Mouse (Mus musculus) cerebellum, adult 9-11 months (tissue): Measurements from ENCODE around the gene Tmem259.
A peak's percentile ranks its signal among the peaks of the same experiment; 100 is the strongest.

Experiments used
- DNase-seq: peaks from one replicate; pipeline ENCODE4 v3.0.0; 2022

The Tmem259 gene

GRCm38 (mm10) chr10:80015583-80015982 lies 31.5 kb upstream of the Tmem259 start:
- no peak for DNase-seq

DNA sequence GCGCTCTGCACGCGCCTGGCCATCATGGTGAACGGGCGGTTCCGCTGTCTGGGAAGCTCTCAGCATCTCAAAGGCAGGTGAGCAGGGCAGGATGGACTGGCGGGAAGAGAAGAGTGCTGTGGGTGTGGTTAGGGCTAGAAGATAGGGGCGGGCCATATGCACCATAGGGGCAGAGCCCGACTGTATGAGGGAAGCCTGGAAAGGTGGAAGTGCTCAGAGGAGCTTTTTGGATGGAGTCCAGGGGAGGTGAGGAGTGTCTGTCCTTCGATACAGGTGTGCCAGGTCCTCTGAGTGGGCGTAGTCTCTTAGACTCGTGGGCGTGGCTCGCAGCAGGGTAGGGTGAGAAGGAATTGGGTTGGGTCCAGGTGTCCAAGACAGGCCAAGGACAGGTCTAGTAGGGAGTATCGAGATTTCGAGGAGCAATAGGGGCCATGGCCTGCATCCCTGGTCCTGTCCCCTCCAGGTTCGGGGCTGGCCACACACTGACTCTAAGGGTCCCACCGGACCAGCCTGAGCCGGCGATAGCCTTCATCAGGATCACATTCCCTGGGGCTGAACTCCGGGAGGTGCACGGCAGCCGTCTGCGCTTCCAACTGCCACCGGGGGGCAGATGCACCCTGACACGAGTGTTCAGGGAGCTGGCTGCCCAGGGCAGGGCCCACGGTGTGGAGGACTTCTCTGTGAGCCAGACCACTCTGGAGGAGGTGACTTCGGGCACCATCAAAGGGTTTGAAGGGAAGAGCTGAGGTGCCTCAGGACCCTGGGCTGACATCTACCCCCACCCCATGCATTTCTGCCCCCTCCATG lies 30.6 kb upstream of the Tmem259 start:
- no peak for DNase-seq

- DNase-seq = no peak
Observed at GRCm38 (mm10) chr10:80013609-80014008, 29.5 kb upstream of the Tmem259 start.

DNA sequence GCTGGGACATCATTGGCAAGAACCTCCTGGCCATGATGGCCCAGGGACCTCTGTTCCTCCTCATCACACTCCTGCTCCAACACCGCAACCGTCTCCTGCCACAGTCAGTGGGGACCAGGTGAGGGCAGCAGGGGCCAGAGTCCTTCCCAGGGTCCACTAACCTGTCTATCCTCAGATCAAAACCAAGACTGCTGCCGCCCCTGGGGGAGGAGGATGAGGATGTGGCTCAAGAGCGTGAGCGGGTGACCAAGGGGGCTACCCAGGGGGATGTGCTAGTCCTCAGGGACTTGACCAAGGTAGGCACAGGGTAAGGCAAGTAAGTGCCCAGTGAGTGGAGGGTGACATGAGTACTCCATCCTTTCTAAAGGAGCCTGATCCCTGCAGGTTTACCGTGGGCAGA lies 27.6 kb upstream of the Tmem259 start:
- DNase-seq = no peak

GRCm38 (mm10) chr10:80004233-80004705 lies 20.1 kb upstream of the Tmem259 start:
- no peak for DNase-seq

GRCm38 (mm10) chr10:80003374-80004232 lies 19.5 kb upstream of the Tmem259 start:
- DNase-seq = no peak

DNA sequence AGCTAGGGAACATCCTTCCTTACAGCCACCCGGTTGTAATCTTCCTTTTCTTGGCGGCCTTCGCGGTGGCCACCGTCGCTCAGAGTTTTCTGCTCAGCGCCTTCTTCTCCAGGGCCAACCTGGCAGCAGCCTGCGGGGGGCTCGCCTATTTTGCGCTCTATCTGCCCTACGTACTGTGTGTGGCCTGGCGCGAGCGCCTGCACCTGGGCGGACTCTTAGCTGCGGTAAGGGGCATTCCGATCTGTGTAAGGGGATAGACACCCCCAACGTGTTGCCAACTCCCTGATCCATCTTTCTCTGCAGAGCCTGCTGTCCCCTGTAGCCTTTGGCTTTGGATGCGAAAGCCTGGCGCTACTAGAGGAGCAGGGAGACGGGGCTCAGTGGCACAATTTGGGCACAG lies 18.7 kb upstream of the Tmem259 start:
- DNase-seq = no peak

DNA sequence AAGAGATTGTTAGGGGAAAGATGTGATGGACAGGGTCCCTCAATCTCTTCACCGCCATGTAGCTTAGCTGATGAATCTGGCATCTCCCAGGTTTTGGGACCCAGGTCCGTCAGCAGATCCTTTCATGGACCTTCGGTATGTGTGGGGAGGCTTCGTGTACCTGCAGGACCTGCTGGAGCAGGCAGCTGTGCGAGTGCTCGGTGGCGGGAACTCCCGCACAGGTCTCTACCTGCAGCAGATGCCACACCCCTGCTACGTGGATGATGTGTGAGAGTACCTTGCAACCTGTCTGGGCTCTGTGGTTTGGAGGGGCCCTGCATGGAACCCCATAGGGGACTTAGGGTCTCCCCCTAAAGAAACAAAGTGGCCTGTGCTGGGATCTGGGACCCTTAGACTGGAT lies 17.8 kb upstream of the Tmem259 start:
- no peak for DNase-seq

DNA sequence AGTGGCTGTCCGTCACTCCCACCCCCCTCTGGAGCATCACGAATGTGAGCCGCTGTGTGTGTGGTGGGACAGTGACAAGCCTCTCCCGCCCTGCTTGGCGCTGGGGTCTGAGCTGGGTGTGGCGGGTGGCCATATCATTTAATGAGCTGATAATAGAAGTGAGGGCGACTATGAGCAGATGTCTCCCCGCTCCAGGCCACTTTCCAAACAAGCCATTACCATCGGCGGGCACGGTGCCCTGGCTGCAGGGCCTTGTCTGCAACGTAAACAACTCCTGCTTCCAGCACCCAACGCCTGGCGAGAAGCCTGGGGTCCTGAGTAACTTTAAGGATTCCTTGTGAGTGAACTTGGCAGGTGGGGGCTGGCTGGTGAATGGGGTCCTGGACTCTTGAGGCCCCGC lies 13.7 kb upstream of the Tmem259 start:
- DNase-seq = peak; percentile 85

DNA sequence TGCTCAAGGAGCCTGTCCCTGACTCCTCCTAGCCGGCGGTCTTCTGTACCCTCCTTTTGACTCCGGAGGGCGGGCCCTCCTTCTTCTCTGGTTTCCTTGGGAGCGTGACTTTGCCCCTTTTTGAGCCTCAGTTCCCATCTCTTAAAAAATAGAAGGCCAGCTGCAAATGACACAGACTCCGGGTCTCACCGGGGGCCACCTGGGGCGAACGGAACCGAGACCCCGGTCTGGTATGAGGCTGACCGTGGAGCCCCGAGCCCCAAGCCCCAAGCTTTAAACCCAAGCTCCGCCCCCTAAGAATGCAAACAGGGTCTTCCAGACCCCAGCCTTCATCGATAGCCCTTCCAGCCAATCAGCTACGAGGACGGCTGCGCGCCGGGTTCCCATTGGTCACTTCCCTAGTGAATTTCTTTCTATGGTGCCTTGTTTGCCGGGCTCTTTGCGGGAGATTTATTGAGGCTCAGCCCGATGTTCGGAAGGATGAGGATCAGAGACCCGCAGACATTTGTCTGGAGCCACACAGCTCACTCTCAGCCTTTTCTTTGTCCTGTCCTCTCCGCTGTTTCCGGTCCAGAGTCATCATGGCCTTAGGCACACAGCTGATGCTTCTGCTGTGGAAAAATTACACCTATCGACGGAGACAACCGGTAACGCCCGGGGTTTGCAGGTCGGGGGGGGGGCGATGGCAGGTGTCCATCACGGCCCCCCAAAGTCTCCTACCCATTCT lies 13.1 kb upstream of the Tmem259 start:
- peak; percentile 86 for DNase-seq

DNA sequence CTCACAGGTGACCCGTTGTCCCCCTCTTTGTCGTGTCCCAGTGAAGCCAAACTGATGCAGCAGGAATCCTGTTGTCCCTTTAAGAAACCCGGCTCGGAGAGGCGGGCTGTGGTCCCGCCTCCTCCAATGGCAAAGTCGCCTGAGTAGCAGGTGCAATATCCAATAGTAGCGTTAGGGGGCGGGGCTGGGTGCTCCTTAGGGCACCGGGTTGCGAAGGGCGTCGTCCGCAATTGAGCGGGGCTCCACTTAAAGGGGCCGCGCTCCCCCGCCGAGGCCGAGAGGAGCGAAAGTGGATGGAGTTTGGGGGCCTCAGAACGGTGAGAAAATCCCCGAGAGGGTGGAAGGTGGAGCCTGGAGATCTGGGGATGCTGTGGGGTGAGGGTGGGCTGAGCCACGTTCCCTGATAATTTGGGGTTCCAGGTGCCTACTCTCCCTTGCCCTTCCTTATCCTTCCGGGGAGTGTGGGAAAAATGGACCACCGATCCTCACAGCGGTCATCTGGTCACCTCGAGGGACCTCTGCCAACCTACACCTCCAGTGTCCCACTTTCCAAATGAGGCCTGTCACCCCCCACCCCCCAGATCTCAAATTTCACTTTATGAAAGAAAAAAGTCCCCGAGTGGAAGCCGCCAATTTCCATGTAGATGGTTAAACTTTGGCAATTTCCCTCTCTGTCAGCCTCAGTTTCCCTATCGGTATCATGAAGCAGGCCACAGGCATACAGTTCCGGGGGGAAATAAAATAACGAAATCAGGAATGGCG lies 12.3 kb upstream of the Tmem259 start, which contains the start of gene Abca7:
TSS of gene Abca7 (plus strand) at position 223 of the 762 bp plus-strand sequence.
- peak; percentile 95 for DNase-seq

DNA sequence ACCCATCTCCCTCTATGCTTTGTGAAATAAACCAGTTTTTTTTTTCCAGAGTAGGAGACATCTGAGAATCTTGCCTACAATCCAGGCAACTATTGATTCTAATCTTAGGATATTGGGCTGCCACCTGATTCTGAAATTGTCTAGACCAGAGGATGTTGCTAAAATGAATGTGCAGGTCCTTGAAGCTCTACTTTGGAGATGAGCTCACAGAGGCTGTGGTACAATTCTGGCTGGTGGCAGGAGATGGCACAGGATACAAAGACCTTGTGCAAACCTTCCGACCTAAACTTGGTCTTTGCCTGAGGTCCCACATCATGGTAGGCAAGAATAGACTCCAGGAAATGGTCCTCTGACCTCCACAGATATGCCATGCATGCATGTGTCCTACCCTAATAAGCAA lies 11.5 kb upstream of the Tmem259 start:
- no peak for DNase-seq

- DNase-seq = no peak
Observed at GRCm38 (mm10) chr10:79994397-79995115, 10.4 kb upstream of the Tmem259 start.

DNA sequence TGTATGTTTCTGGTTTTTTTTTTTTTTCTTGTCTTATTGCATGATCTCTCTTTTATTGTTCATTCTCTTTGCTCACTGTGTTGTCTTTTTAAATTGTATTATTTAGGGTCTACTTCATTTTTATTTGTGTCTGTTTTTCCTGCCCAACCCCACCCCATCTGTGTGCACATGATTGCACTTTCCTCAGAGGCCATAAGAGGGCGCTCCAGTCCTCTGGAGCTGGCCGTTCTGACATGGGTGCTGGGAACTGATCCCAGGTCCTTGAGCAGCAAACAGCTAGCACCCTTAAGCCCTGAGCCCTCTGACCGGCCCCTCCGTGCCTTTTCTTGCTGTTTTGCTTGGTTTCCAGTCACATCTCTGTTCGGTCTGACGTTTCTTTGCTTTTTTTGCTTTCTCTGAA lies 7.4 kb upstream of the Tmem259 start:
- DNase-seq = no peak

- DNase-seq = no peak
Observed at GRCm38 (mm10) chr10:79991099-79991498, 7.0 kb upstream of the Tmem259 start.

DNA sequence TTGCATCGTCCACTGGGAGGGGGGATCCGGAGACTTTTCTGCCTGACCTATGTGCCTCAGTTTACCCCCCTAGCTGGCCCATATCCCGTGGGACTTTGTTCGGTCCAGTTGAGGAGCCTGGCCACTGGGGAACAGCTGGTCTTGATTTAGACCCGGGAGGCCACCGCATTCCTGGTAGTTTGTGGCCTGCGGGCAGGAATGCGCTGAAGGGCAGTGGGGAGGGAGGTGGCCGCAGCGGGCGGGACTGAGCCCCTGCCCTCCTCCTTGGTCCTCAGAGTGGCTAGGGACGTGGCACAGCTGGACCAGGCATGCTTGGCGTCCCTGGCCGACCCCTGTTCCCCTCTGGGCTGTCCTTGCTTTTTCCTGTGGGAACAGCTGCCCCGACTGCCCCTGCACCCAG lies 5.7 kb upstream of the Tmem259 start:
- no peak for DNase-seq

- no peak for DNase-seq
Observed at GRCm38 (mm10) chr10:79989272-79989786, 5.2 kb upstream of the Tmem259 start.

- no peak for DNase-seq
Observed at GRCm38 (mm10) chr10:79988506-79989271, 4.6 kb upstream of the Tmem259 start, which contains the start of gene Cnn2. TSS of gene Cnn2 (plus strand) at chr10:79988584.

DNA sequence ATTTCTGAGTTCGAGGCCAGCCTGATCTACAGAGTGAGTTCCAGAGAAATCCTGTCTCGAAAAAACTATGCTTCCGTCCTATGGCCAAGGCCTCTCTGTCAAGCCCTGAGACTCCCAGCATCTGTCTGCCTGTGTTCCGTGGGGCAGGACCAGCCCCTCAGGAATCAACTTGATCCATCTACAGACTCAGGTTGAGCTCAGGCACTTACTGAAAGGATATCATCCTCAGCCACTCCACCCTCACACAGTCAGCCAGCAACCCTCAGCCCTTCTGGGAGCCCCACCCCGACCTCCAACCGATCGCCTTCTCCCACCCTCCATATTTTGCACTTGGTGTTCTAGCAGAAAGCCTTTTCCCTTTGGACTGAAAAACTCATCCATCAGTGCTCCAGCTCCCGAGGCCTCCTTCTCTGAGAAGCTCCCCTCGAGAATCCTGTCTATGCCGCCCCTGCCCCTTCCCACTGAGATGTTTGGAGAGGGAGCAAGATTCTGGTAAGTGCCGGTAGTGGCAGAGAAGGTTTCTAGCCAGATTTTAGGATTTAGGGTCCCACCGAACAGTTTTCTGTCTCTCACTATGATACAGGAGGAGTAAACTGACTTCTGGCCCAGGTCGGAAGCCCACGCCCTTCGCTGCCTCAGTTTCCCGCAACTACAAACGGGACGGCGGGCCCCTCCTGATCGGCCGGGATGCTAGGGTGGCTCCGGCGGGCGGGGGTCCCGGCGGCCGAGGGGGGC lies 3.8 kb upstream of the Tmem259 start:
- no peak for DNase-seq

GRCm38 (mm10) chr10:79986963-79987362 lies 2.8 kb upstream of the Tmem259 start:
- DNase-seq = peak; percentile 87
